Mouse (Mus musculus): ENCODE results near the gene Gm20388. TPM values are rescaled to one million over a fixed set of nuclear protein-coding genes. Genes with fewer than 3 reads are reported as not detected.
"Not testable (repeated sequence)": the region's sequence is repeated elsewhere in the genome, so short reads cannot be mapped to it uniquely, and the experiment has no call there.

Gene Gm20388
- polyA plus RNA-seq, 2 experiments: 8.5 TPM; not detected in 1

DNA sequence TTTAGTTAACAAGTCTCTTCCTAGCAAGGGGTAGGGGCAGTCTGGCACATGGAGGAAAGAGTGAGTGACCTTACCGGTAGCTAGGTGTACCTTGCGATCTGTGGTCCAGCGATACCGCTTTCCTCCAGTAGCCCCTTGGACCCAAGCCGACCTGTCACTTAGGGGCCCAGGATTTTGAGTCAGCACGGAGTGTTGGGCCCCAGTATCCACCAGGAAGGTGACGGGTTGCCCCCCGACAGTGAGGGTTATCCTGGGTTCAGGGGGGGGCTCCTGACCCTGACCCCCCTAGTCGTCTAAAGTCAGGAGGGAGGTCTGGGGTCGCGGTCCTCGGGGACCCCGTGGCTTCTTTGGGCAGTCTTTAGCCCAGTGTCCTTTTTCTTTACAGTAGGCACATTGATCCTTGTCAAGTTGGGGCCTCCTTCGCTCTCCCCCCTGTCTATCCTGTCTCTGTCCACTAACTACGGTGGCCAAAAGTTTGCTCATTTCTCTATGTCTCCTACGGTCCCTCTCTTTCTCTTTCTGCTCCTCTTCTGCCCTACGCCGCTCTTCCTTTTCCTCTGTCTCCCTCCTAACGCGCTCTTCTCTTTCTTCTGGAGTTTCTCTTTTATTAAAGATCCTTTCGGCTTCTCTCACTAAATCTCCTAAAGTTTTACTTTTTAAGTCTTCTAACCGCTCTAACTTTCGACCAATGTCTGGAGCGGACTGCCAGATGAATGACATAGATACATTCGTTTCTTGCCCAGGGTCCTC lies 3521.2 kb downstream of the Gm20388 start:
- Histone ChIP-seq H3K27me3 (ENCODE audit: control insufficient read depth, insufficient read depth, low read length) (no peaks in the 10 kb centered on the region), H3K4me1 (replicated peaks; ENCODE audit: control insufficient read depth in 2 of 2, insufficient read depth in 2 of 2, low read length in 1 of 2) (no peaks in the 10 kb centered on the region), H3K36me3 (replicated peaks; ENCODE audit: control insufficient read depth, insufficient read depth, low read depth) (no peaks in the 10 kb centered on the region), H3K4me3 (ENCODE audit: insufficient read depth in 1 of 2, low read depth in 2 of 2, low read length in 2 of 2) (no peak overlapping the region), H3K4me2 (ENCODE audit: low read depth) (no peak overlapping the region), H3K27ac (no peak overlapping the region), H3K9me3 (ENCODE audit: control insufficient read depth, low read length) (peaks cover 32% of the 10 kb centered on the region), H3K9ac (replicated peaks) (no peak overlapping the region)
- DNase-seq (ENCODE audit: low read depth in 3 of 3, low spot score in 3 of 3) (no peak), ATAC-seq (ENCODE audit: insufficient read depth) (no peak)
- no peak for TF ChIP-seq EP300 (IDR thresholded peaks at IDR 0.05; ENCODE audit: low read depth)
- no peak for TF ChIP-seq CTCF (IDR thresholded peaks at IDR 0.05; ENCODE audit: low read depth)
- 85% methylated on average over 25 of the region's 25 CpGs for WGBS (ENCODE audit: insufficient replicate concordance)

DNA sequence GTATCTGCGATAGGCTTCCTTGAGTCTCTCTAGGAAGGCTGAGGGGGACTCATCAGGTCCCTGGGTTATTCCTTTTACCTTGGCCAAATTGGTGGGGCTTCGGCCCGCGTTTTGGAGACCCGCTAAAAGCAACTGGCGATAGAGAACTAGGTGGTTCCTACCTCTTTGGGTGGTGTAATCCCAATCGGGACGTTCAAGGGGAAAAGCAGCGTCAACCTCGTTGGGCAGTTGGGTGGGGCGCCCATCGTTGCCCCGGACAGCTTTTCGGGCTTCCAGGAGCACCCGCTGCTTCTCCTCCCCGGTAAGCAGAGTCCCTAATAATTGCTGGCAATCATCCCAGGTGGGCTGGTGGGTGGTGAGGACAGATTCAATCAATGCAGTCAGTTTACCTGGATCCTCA lies 3521.7 kb downstream of the Gm20388 start:
- DNase-seq (ENCODE audit: low read depth in 3 of 3, low spot score in 3 of 3): no peak
- no peak for ATAC-seq (ENCODE audit: insufficient read depth)
- Histone ChIP-seq H3K4me1 (replicated peaks; ENCODE audit: control insufficient read depth in 2 of 2, insufficient read depth in 2 of 2, low read length in 1 of 2) (no peaks in the 10 kb centered on the region), H3K36me3 (replicated peaks; ENCODE audit: control insufficient read depth, insufficient read depth, low read depth) (no peaks in the 10 kb centered on the region), H3K4me2 (ENCODE audit: low read depth) (no peak overlapping the region), H3K9me3 (ENCODE audit: control insufficient read depth, low read length) (peaks cover 26% of the 10 kb centered on the region), H3K27ac (no peak overlapping the region), H3K27me3 (ENCODE audit: control insufficient read depth, insufficient read depth, low read length) (no peaks in the 10 kb centered on the region), H3K9ac (replicated peaks) (no peak overlapping the region), H3K4me3 (ENCODE audit: insufficient read depth in 1 of 2, low read depth in 2 of 2, low read length in 2 of 2) (no peak overlapping the region)
- 83% methylated on average over 16 of the region's 16 CpGs for WGBS (ENCODE audit: insufficient replicate concordance)
- TF ChIP-seq EP300 (IDR thresholded peaks at IDR 0.05; ENCODE audit: low read depth) (no peak), CTCF (IDR thresholded peaks at IDR 0.05; ENCODE audit: low read depth) (no peak)

DNA sequence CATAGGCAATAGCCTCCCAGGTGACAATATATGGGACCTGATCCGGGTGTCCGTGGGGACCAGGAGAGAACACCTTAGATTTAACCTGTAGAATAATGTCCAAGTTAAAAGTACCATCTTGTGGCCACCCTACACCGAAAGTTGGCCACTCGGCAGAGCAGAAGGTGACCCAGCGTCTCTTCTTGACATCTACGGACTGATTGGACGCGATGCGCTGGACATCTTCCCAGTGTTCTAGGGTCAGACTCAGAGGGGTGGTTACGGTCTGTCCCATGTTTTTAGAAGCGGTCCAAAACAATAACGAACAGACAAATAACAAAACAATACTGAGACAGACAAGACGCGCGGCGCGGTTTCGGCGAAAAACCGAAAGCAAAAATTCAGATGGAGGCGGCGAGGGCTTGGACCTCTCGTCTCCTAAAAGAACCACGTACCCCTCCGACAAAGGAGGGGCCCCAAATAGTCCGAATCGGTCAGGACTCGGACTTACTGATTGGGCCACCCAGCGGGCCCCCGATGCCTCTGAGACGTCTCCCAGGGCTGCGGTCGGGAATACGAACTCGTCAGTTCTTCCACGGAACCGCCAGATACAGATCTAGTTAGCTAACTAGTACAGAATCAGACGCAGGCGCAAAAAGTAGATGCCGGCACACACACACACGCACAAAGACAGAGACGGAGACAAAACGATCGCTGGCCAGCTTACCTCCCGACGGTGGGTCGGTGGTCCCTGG lies 3522.8 kb downstream of the Gm20388 start:
- DNase-seq (ENCODE audit: low read depth in 3 of 3, low spot score in 3 of 3); H3K4me2 ChIP-seq (ENCODE audit: low read depth); H3K4me3 ChIP-seq (ENCODE audit: insufficient read depth in 1 of 2, low read depth in 2 of 2, low read length in 2 of 2); ATAC-seq (ENCODE audit: insufficient read depth); H3K4me1 ChIP-seq (replicated peaks; ENCODE audit: control insufficient read depth in 2 of 2, insufficient read depth in 2 of 2, low read length in 1 of 2); H3K27ac ChIP-seq; H3K27me3 ChIP-seq (ENCODE audit: control insufficient read depth, insufficient read depth, low read length); H3K36me3 ChIP-seq (replicated peaks; ENCODE audit: control insufficient read depth, insufficient read depth, low read depth); H3K9ac ChIP-seq (replicated peaks): not testable (repeated sequence)
- peaks cover 16% of the 10 kb centered on the region for H3K9me3 ChIP-seq (ENCODE audit: control insufficient read depth, low read length)
- WGBS (ENCODE audit: insufficient replicate concordance): 92% methylated on average over 47 of the region's 47 CpGs

DNA sequence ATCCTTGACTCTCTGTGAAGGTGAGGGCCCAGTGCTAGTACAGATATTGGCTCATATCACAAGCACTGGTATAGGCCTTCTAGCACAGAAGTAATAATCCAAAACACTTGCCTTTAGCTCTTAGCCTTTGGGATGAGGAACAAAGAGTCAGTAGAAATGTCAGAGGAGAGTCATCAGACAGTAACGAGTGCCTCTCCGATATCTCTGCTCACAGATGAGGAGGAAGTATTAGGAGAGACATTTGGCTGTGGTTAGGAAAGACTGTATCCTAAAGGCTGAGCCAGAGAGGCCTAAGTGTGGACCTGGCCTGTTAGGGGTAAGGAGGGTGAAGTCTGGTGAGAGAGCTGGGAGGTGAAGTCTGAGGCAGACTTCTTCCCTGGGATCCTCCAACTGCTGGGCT lies 3531.1 kb downstream of the Gm20388 start:
- 39% methylated on average over 2 of the region's 2 CpGs for WGBS (ENCODE audit: insufficient replicate concordance)
- no peaks in the 10 kb centered on the region for H3K9me3 ChIP-seq (ENCODE audit: control insufficient read depth, low read length)

DNA sequence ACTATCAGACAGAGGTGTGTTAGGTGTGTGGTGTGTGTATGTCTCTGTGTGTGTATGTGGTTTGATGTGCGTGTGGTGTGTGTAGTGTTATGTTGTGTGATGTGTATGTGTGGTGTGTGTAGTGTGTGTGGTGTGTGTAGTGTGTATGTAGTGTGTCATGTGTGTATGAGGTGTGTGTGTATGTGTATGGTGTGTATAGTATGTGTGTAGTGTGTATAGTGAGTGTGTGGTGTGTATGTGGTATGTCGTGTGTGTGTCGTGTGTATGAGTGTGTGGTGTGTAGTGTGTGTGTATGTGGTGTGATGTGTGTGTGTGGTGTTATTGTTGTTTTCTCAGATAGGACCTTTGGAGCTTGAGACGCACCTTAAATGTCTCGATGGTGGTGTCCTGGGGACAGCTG lies 3531.7 kb downstream of the Gm20388 start:
- H3K4me1 ChIP-seq (replicated peaks; ENCODE audit: control insufficient read depth in 2 of 2, insufficient read depth in 2 of 2, low read length in 1 of 2): peaks cover 4 to 10% of the 10 kb centered on the region in 2 experiments; a peak in 3 of 4 replicates
- DNase-seq (ENCODE audit: low read depth in 3 of 3, low spot score in 3 of 3): no peak
- no peaks in the 10 kb centered on the region for H3K36me3 ChIP-seq (replicated peaks; ENCODE audit: control insufficient read depth, insufficient read depth, low read depth)
- WGBS (ENCODE audit: insufficient replicate concordance): 72% methylated on average over 5 of the region's 5 CpGs
- no peaks in the 10 kb centered on the region for H3K9me3 ChIP-seq (ENCODE audit: control insufficient read depth, low read length)
- H3K4me2 ChIP-seq (ENCODE audit: low read depth): peak overlapping the region; percentile 81
- H3K4me3 ChIP-seq (ENCODE audit: insufficient read depth in 1 of 2, low read depth in 2 of 2, low read length in 2 of 2): peak overlapping the region; percentile 72 to 85; a peak in 2 of 4 replicates
- no peak overlapping the region for H3K9ac ChIP-seq (replicated peaks)
- TF ChIP-seq EP300 (IDR thresholded peaks at IDR 0.05; ENCODE audit: low read depth): no peak
- no peak for TF ChIP-seq CTCF (IDR thresholded peaks at IDR 0.05; ENCODE audit: low read depth)
- no peak overlapping the region for H3K27ac ChIP-seq
- no peak for ATAC-seq (ENCODE audit: insufficient read depth)
- H3K27me3 ChIP-seq (ENCODE audit: control insufficient read depth, insufficient read depth, low read length): no peaks in the 10 kb centered on the region

More for the DNA sequence above, 3531.1 kb downstream of the Gm20388 start:
- no peak overlapping the region for H3K4me3 ChIP-seq (ENCODE audit: insufficient read depth in 1 of 2, low read depth in 2 of 2, low read length in 2 of 2)
- TF ChIP-seq EP300 (IDR thresholded peaks at IDR 0.05; ENCODE audit: low read depth) (no peak), CTCF (IDR thresholded peaks at IDR 0.05; ENCODE audit: low read depth) (no peak)
- ATAC-seq (ENCODE audit: insufficient read depth) (no peak), DNase-seq (ENCODE audit: low read depth in 3 of 3, low spot score in 3 of 3) (no peak)
- H3K36me3 ChIP-seq (replicated peaks; ENCODE audit: control insufficient read depth, insufficient read depth, low read depth): no peaks in the 10 kb centered on the region
- H3K9ac ChIP-seq (replicated peaks): no peak overlapping the region
- peaks cover 4 to 10% of the 10 kb centered on the region in 2 experiments; a peak in 3 of 4 replicates for H3K4me1 ChIP-seq (replicated peaks; ENCODE audit: control insufficient read depth in 2 of 2, insufficient read depth in 2 of 2, low read length in 1 of 2)
- no peak overlapping the region for H3K27ac ChIP-seq
- H3K27me3 ChIP-seq (ENCODE audit: control insufficient read depth, insufficient read depth, low read length): no peaks in the 10 kb centered on the region
- H3K4me2 ChIP-seq (ENCODE audit: low read depth): no peak overlapping the region

Data from liver, embryonic 14.5 days (tissue).